In the genomic region with DNA sequence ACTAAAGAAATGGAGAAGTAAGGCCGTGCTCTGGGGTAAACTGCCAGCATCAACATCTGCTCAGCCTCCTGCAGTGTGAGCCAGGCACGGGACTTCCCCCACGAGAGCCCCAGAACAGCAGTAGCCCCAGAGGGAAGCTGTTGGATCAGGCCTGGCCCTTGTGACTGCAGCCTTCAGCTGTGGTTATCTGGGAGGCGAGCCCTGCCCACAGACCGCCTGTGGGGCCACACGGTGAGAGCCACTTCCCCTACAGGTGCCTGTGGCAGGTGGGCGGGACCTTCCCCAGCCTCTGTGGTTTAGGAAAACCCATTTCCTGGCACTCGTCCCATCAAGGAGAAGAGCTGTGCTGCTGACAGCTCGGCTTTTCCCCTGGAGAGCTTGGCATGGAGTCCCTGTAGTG, we compare ENCODE assay signal across 8 mouse cellular contexts. TPM values are rescaled to one million over a fixed set of nuclear protein-coding genes. Genes with fewer than 3 reads are reported as not detected.
DNase-seq lines count a peak whose midpoint lies in the region; ATAC-seq lines count a peak whose summit lies in the region.

No protein-coding gene starts in this region.

- peaks cover 22% of the 10 kb centered on the region for H3K4me1 ChIP-seq in hindbrain, embryonic 13.5 days (replicated peaks)
- H3K4me1 ChIP-seq in hindbrain, embryonic 12.5 days = peaks cover 27% of the 10 kb centered on the region

- no peak overlapping the region for H3K9ac ChIP-seq in hindbrain, embryonic 13.5 days
- no peak overlapping the region for H3K9ac ChIP-seq in hindbrain, embryonic 12.5 days

- no peak overlapping the region for H3K4me2 ChIP-seq in hindbrain, embryonic 13.5 days
- H3K4me2 ChIP-seq in hindbrain, embryonic 12.5 days (replicated peaks) = no peak overlapping the region

- no peak for ATAC-seq in hindbrain, embryonic 13.5 days (ENCODE audit: low FRiP score)
- ATAC-seq in hindbrain, embryonic 12.5 days (ENCODE audit: low FRiP score) = no peak
- peak; percentile 89 for ATAC-seq in granulocyte monocyte progenitor cell, adult 5-6 weeks (replicated peaks; ENCODE audit: poor library complexity, severe bottlenecking)

- no peaks in the 10 kb centered on the region for H3K9me3 ChIP-seq in hindbrain, embryonic 13.5 days
- 0 out of 2 replicates have a peak, but pooled peaks cover 8% of the 10 kb centered on the region for H3K9me3 ChIP-seq in hindbrain, embryonic 12.5 days (replicated peaks)

- 23% methylated on average over 9 of the region's 9 CpGs for WGBS in hindbrain, embryonic 13.5 days
- whole genome bisulfite sequencing in hindbrain, embryonic 12.5 days = 18% methylated on average over 9 of the region's 9 CpGs

- H3K4me3 ChIP-seq in hindbrain, embryonic 13.5 days = no peak overlapping the region
- no peak overlapping the region for H3K4me3 ChIP-seq in hindbrain, embryonic 12.5 days

- peaks cover 27% of the 10 kb centered on the region for H3K36me3 ChIP-seq in hindbrain, embryonic 13.5 days
- H3K36me3 ChIP-seq in hindbrain, embryonic 12.5 days = peaks cover 15% of the 10 kb centered on the region

- H3K27ac ChIP-seq in hindbrain, embryonic 13.5 days = peak overlapping the region; percentile 52; the same call in 1 of the 2 replicates
- no peak overlapping the region; the same call in 1 of the 2 replicates for H3K27ac ChIP-seq in hindbrain, embryonic 12.5 days

- H3K27me3 ChIP-seq in hindbrain, embryonic 13.5 days = no peaks in the 10 kb centered on the region
- no peaks in the 10 kb centered on the region for H3K27me3 ChIP-seq in hindbrain, embryonic 12.5 days

- peak; percentile 63 for DNase-seq in Muller cell, postnatal 12 days (ENCODE audit: inconsistent ontology term)
- DNase-seq in kidney, adult 9 months = peak; percentile 35
- DNase-seq in lung, postnatal 10 days = peak; percentile 66
- DNase-seq in spleen, postnatal 14 days (ENCODE audit: low spot score in 2 of 2) = peak; percentile 50 to 59
- DNase-seq in retina, postnatal 1 day = no peak

RNA-seq across cellular contexts. Expression of gene Atp13a2, which starts 3.2 kb away (rescaled TPM):
- 140 TPM in 2 replicates for polyA plus RNA-seq in hindbrain, embryonic 13.5 days (2015; fragmentation: Nextera tagmentation; extraction: Ambion mirVana)
- polyA plus RNA-seq in hindbrain, embryonic 12.5 days (2016; fragmentation: Nextera tagmentation; extraction: Ambion mirVana) = 110 and 113 TPM in 2 replicates
- 30.0 and 30.5 TPM in 2 replicates for total RNA-seq in granulocyte monocyte progenitor cell, adult 5-6 weeks (2014; fragmentation: Nextera tagmentation)
- 14.5 and 23.6 TPM in 2 replicates for total RNA-seq in granulocyte monocyte progenitor cell, adult 5-6 weeks (2017)

RNA-seq across cellular contexts. Expression of gene Sdhb, which starts 22.4 kb away (rescaled TPM):
- polyA plus RNA-seq in hindbrain, embryonic 13.5 days (2015; fragmentation: Nextera tagmentation; extraction: Ambion mirVana) = 442 and 459 TPM in 2 replicates
- polyA plus RNA-seq in hindbrain, embryonic 12.5 days (2016; fragmentation: Nextera tagmentation; extraction: Ambion mirVana) = 349 and 383 TPM in 2 replicates
- 143 and 167 TPM in 2 replicates for total RNA-seq in granulocyte monocyte progenitor cell, adult 5-6 weeks (2014; fragmentation: Nextera tagmentation)
- 116 and 142 TPM in 2 replicates for total RNA-seq in granulocyte monocyte progenitor cell, adult 5-6 weeks (2017)

RNA-seq across cellular contexts. Expression of gene Mfap2, which starts 26.8 kb away (rescaled TPM):
- 198 and 227 TPM in 2 replicates for polyA plus RNA-seq in hindbrain, embryonic 13.5 days (2015; fragmentation: Nextera tagmentation; extraction: Ambion mirVana)
- polyA plus RNA-seq in hindbrain, embryonic 12.5 days (2016; fragmentation: Nextera tagmentation; extraction: Ambion mirVana) = 344 and 345 TPM in 2 replicates
- total RNA-seq in granulocyte monocyte progenitor cell, adult 5-6 weeks (2014; fragmentation: Nextera tagmentation) = not detected in 2 replicates
- not detected in 2 replicates for total RNA-seq in granulocyte monocyte progenitor cell, adult 5-6 weeks (2017)
